Mouse (Mus musculus) midbrain, embryonic 11.5 days (tissue): ENCODE measurements around the gene Ddx43. TPM values are rescaled to one million over a fixed set of nuclear protein-coding genes. Genes with fewer than 3 reads are reported as not detected.
"Not testable (repeated sequence)": the region's sequence is repeated elsewhere in the genome, so short reads cannot be mapped to it uniquely, and the experiment has no call there.

ENCODE experiments used
- ATAC-seq: fragments of 200-750 bp; cut with Nextera tagmentation; 2 replicates; pipeline ENCODE4 v1.8.0; 2017; ENCODE audit warnings: moderate TSS enrichment, moderate library complexity; ENCODE audit not compliant: low FRiP score
- DNase-seq: peaks from one replicate; pipeline ENCODE4 v3.0.0; 2015; ENCODE audit warnings: low spot score; ENCODE audit errors: missing footprints
- H3K27ac ChIP-seq: fragments of 300-500 bp; sonication (generic); 2 replicates; pipeline ENCODE4 v1.5.1; 2014; ENCODE audit warnings: low read depth, low read length
- H3K27me3 ChIP-seq: fragments of 300-500 bp; sonication (generic); 2 replicates; pipeline ENCODE4 v1.6.1; 2014; ENCODE audit warnings: mild to moderate bottlenecking, low read length, moderate library complexity, mixed read lengths; ENCODE audit not compliant: control insufficient read depth, insufficient read depth
- H3K36me3 ChIP-seq: fragments of 300-500 bp; sonication (generic); 2 replicates; pipeline ENCODE4 v1.6.1; 2014; ENCODE audit warnings: mild to moderate bottlenecking, low read length, moderate library complexity, mixed read lengths; ENCODE audit not compliant: control insufficient read depth, insufficient read depth
- H3K4me1 ChIP-seq: fragments of 300-500 bp; sonication (generic); 2 replicates; pipeline ENCODE4 v1.6.1; 2014; ENCODE audit warnings: low read length; ENCODE audit not compliant: control insufficient read depth, insufficient read depth
- H3K4me2 ChIP-seq: fragments of 300-500 bp; sonication (generic); 2 replicates; pipeline ENCODE4 v1.6.1; 2014; ENCODE audit warnings: mild to moderate bottlenecking, moderate library complexity
- H3K4me3 ChIP-seq: fragments of 300-500 bp; sonication (generic); 2 replicates; pipeline ENCODE4 v1.5.1; 2014; ENCODE audit warnings: low read depth, low read length
- H3K9ac ChIP-seq: fragments of 300-500 bp; sonication (generic); 2 replicates; pipeline ENCODE4 v1.6.1; 2014; ENCODE audit warnings: low read length
- H3K9me3 ChIP-seq: fragments of 300-500 bp; sonication (generic); 2 replicates; pipeline ENCODE4 v1.6.1; 2016; ENCODE audit warnings: low read length; ENCODE audit not compliant: control insufficient read depth
- WGBS: fragments of 180-500 bp; shearing (Covaris S2); extraction: QIAGEN DNeasy Blood & Tissue Kit; methylation state at CpG from one replicate; pipeline ENCODE4 v1.1.7; 2014; 5-methylcytosine and 5-hydroxymethylcytosine counted together
- polyA plus RNA-seq: library from polyadenylated mRNA; unstranded; fragments of >200 nt; fragmentation: Nextera tagmentation; extraction: Ambion mirVana; gene quantifications from 2 replicates; pipeline ENCODE4 v1.2.1, GENCODE M21; 2014

Ddx43 gene
- polyA plus RNA-seq, 1 experiment from 2014 or later, result 0.56 TPM

DNA sequence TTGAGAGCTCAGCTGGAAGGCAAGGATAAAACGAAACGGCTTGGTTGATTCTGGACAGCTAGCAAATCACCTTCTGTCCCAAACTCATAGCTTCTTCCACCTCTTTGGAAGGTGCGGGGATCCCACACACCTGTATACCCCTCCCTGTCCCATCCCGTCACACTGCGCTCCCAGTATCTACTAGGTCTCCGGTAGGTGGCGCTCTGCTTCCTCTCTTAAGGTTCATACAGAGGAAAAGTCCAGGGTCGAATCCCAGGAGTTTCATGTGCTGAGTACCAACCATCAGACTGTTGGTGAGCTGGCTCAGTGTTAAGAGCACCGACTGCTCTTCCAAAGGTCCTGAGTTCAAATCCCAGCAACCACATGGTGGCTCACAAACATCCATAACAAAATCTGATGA, 37.5 kb upstream of the Ddx43 start:
- ATAC-seq, result peak; percentile 59
- Histone ChIP-seq H3K4me1 (no peaks in the 10 kb centered on the region), H3K4me3 (no peak overlapping the region), H3K4me2 (no peak overlapping the region), H3K27me3 (no peaks in the 10 kb centered on the region), H3K36me3 (no peaks in the 10 kb centered on the region), H3K9ac (no peak overlapping the region), H3K27ac (no peak overlapping the region), H3K9me3 (no peaks in the 10 kb centered on the region)
- peak; percentile 89 for DNase-seq
- 10% methylated on average over 9 of the region's 9 CpGs for WGBS

DNA sequence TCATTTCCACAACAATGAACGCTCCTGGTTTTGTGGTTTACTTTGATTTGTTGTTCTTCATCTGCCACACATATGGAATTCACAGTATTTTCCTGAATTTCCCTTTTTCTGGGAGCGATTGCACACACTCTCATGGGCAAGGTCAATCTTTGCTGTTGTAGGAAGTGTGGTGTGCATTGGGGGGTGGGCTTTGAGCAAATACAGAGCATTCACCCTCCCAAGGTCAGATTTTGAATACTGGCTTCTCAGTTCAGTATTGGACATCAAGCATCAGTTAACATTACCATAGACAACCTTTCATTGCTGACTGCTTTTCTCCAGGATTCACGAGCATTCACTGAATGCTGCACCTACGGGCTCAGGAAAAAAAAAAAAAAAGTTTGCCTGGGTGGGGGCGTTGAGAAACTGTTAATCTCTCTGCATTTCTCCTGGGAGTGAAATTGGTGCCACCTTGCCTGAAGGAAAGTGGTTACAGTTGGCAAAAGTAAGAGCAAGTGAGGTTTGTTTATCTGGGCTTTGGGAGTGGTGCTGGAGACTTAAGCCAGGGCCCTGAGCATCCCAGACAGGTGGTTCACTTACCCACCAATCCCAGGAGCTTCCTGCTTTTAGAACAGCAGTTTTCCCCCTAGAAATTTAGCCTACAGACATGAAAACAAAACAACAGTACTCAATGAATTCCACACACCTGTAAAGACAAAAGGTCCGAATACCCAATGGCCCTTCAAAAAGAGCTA, 35.7 kb upstream of the Ddx43 start:
- no peak overlapping the region for H3K9ac ChIP-seq
- no peak overlapping the region for H3K4me2 ChIP-seq
- no peaks in the 10 kb centered on the region for H3K9me3 ChIP-seq
- DNase-seq (no peak), ATAC-seq (no peak)
- no peak overlapping the region for H3K27ac ChIP-seq
- 81% methylated on average over 6 of the region's 6 CpGs for WGBS
- H3K27me3 ChIP-seq, result no peaks in the 10 kb centered on the region
- no peaks in the 10 kb centered on the region for H3K36me3 ChIP-seq
- no peaks in the 10 kb centered on the region for H3K4me1 ChIP-seq
- H3K4me3 ChIP-seq, result no peak overlapping the region

DNA sequence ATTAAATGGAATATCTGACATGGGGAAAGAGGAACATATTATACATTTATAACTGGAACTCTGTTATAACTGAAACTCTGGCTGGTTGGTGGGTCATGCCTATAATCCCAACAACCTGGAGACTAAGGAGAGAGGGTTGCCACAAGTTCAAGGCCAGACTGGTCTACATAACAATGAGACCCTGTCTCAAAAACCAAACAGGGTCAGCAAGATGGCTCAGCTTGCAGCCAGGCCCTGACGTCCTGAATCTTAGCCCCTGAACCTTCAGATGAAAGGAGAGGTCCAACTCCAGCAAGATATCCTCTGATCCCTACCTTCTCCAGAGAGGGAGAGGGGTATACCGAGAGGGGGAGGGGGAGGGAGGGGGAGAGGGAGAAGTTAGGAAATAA, 35.1 kb upstream of the Ddx43 start:
- H3K4me1 ChIP-seq, result no peaks in the 10 kb centered on the region
- H3K4me2 ChIP-seq, result no peak overlapping the region
- DNase-seq (no peak), ATAC-seq (no peak)
- no peaks in the 10 kb centered on the region for H3K27me3 ChIP-seq
- H3K4me3 ChIP-seq, result no peak overlapping the region
- no peaks in the 10 kb centered on the region for H3K9me3 ChIP-seq
- WGBS, result 36% methylated on average over 2 of the region's 2 CpGs
- no peak overlapping the region for H3K27ac ChIP-seq
- no peak overlapping the region for H3K9ac ChIP-seq
- no peaks in the 10 kb centered on the region for H3K36me3 ChIP-seq

DNA sequence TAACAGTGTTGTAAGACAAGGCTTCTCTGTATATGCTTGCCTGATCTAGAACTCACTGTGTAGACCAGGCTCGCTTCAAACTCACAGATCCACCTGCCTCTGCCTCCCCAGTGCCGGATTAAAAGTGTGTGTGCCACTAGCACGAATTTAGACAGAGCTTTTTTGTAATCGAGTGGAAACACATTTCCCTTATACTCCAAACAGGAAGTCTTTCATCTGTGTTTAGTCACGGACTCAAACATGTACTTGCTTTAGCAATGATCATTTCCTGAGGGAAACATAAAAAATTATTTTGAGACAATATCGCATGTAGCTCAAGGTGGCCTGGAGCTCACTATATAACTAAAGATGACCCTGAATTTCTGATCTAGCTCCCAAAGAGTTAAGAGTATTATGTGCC, 32.2 kb upstream of the Ddx43 start:
- H3K36me3 ChIP-seq, result no peaks in the 10 kb centered on the region
- ATAC-seq, result no peak
- no peaks in the 10 kb centered on the region for H3K27me3 ChIP-seq

DNA sequence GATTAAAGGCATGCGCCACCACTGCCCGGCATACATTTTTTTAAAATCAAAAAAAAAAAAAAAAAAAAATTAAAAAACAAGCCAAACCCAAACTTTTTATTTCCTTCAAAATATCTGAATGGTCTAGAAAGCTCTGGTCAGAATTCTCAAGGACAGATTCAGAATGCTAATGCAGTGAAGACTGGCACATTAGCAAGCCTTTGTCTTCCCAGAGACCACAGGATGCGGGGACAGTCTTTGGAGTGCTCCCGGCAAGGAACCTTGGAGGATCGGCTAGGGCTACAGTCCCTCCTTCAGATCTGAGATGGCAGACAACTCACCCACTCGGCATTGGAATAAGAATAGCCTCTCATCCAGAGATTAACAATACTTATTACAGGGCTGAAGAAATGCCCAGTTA, 30.9 kb upstream of the Ddx43 start:
- Histone ChIP-seq H3K9ac (no peak overlapping the region), H3K4me1 (no peaks in the 10 kb centered on the region), H3K27me3 (no peaks in the 10 kb centered on the region), H3K27ac (no peak overlapping the region), H3K36me3 (no peaks in the 10 kb centered on the region), H3K9me3 (no peaks in the 10 kb centered on the region), H3K4me2 (no peak overlapping the region), H3K4me3 (no peak overlapping the region)
- WGBS, result 87% methylated on average over 6 of the region's 6 CpGs
- ATAC-seq (no peak), DNase-seq (no peak)

More for the DNA sequence above, 32.2 kb upstream of the Ddx43 start:
- Histone ChIP-seq H3K4me3 (no peak overlapping the region), H3K9ac (no peak overlapping the region), H3K27ac (no peak overlapping the region), H3K9me3 (no peaks in the 10 kb centered on the region), H3K4me2 (no peak overlapping the region), H3K4me1 (no peaks in the 10 kb centered on the region)
- DNase-seq, result no peak
- WGBS, result 82% methylated on average over 6 of the region's 6 CpGs

DNA sequence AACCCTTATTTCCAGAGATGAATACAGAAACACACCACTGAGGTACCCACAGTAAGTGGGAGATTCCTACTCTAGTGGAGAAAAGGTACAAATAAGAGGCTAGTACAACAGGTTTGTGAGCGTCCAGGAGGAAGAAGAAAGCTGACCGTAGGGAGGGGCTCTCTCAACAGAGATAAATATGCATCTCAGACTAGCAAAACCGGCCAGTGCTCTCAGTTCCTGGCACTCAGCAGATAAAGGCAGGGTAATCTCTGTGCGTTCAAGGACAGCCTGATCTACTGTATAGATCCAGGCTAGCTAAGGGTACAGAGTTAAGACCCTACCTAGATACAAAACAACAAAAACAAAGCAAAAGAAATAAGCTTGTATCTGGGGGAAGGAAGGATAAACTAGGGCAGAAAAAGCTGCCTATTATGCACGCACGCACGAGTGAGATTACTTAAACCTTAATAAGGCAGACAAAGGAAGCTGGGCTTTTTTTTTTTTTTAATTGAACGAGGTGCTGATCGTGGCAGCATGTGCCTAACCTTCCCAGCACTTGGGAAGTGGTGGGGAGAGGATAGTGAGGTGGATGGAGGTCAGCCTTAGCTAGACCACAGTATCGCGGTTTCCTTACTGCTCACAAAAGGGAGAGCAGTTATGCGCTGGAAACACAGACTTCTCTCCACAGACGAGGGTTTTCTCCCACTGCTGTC, 29.6 kb upstream of the Ddx43 start:
- DNase-seq, result peak; percentile 59
- 74% methylated on average over 13 of the region's 13 CpGs for WGBS

DNA sequence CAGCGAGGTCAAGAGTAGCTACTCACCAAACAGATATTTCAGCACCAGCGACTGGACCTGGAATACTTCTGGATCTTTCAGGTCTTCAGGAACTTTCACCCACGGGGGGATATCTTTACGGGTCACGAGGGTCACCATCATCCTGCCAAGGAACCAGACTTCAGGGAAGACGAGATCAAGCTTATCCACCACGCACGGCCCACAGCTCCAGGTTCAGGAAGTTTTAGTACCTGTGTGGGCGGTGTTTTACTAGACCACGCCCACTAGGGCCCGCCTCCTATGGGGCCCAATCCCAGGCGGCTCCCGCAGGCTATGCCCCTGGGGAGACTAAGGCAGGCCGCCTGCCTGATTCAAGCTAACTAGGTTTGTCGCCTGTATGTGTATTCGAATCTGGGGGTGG, 27.6 kb upstream of the Ddx43 start, which contains the start of gene Dppa5a:
Gene Dppa5a, minus strand, starts transcription at position 219 of the 400 bp plus-strand sequence.
- not testable (repeated sequence) for H3K9me3 ChIP-seq, H3K27me3 ChIP-seq, DNase-seq, H3K36me3 ChIP-seq, H3K9ac ChIP-seq, ATAC-seq, H3K4me3 ChIP-seq, H3K4me2 ChIP-seq, H3K4me1 ChIP-seq, H3K27ac ChIP-seq
- WGBS, result 91% methylated on average over 16 of the region's 16 CpGs

More for the DNA sequence above, 29.6 kb upstream of the Ddx43 start:
- Histone ChIP-seq H3K4me3 (no peak overlapping the region), H3K36me3 (no peaks in the 10 kb centered on the region), H3K9ac (no peak overlapping the region), H3K9me3 (no peaks in the 10 kb centered on the region), H3K27ac (no peak overlapping the region), H3K27me3 (no peaks in the 10 kb centered on the region), H3K4me2 (no peak overlapping the region), H3K4me1 (no peaks in the 10 kb centered on the region)
- ATAC-seq, result no peak

DNA sequence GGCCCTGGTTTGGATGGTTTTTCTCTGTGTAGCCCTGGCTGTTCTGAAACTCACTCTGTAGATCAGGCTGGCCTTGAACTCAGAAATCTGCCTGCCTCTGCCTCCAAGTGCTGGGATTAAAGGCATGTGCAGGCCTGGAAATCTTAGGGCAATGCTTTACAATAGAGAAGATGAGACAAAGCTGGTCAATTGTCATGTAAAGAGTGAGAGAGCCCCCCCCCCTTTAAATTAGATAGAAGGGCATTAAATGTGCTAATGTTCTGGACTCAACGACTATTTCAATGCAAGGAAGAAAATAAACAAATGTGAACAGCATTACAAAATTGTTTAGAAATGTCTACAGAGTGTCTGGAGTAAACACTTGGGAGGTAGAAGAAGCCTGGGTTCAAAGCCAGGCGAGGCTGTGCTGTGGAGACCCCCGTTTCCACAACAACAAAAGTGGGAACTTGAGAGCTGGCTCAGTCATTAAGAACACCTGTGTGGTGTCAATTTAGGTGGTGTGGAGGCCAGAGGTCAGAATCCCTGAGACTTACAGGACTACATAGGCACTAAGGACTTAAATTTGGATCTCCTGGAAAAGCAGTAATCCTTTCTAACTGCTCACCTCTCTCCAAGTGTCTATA, 26.8 kb upstream of the Ddx43 start:
- Histone ChIP-seq H3K4me2 (no peak overlapping the region), H3K9me3 (no peaks in the 10 kb centered on the region), H3K27ac (no peak overlapping the region), H3K27me3 (no peaks in the 10 kb centered on the region), H3K36me3 (no peaks in the 10 kb centered on the region), H3K4me3 (no peak overlapping the region), H3K9ac (no peak overlapping the region), H3K4me1 (no peaks in the 10 kb centered on the region)
- DNase-seq (no peak), ATAC-seq (no peak)
- 81% methylated on average over 3 of the region's 3 CpGs for WGBS

DNA sequence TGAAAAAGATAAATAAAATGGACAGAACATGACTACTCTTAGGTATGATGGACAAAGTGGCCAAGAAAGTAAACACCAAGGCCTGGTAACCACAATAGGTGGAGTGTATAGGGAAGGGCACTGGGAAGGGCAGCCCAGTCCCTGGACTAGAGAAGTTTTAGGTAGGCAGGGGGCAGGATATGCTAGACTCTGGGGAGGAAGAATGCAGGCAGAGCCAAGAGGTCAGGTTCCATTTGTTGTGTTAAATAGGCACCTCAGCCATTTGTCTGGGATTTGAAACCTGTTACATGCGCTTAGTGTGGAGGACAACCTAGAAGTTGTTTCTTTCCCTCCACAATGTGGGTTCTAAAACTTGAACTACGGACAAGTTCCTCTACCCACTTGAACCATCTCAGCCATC, 26.2 kb upstream of the Ddx43 start:
- Histone ChIP-seq H3K4me2 (no peak overlapping the region), H3K36me3 (no peaks in the 10 kb centered on the region), H3K9me3 (no peaks in the 10 kb centered on the region), H3K27me3 (no peaks in the 10 kb centered on the region), H3K4me1 (no peaks in the 10 kb centered on the region), H3K4me3 (no peak overlapping the region), H3K27ac (no peak overlapping the region), H3K9ac (no peak overlapping the region)
- no peak for DNase-seq
- WGBS, result 93% methylated on average over 2 of the region's 2 CpGs
- ATAC-seq, result no peak
